Mouse (Mus musculus) kidney, adult 10 weeks (tissue): ENCODE results near the gene Caps2. TPM values are rescaled to one million over a fixed set of nuclear protein-coding genes. Genes with fewer than 3 reads are reported as not detected.

ENCODE experiments used
- polyA plus RNA-seq: library from polyadenylated mRNA; stranded (reverse); fragments of 350-450 nt; fragmentation: Illumina TruSeq; extraction: RNeasy Lipid Tissue Mini Kit (QIAGEN cat#74804); gene quantifications from one replicate; pipeline ENCODE4 v1.2.3, GENCODE M21; 2014; ENCODE audit warnings: low read depth, low replicate concordance

The Caps2 gene
- polyA plus RNA-seq: 0.81 TPM

DNA sequence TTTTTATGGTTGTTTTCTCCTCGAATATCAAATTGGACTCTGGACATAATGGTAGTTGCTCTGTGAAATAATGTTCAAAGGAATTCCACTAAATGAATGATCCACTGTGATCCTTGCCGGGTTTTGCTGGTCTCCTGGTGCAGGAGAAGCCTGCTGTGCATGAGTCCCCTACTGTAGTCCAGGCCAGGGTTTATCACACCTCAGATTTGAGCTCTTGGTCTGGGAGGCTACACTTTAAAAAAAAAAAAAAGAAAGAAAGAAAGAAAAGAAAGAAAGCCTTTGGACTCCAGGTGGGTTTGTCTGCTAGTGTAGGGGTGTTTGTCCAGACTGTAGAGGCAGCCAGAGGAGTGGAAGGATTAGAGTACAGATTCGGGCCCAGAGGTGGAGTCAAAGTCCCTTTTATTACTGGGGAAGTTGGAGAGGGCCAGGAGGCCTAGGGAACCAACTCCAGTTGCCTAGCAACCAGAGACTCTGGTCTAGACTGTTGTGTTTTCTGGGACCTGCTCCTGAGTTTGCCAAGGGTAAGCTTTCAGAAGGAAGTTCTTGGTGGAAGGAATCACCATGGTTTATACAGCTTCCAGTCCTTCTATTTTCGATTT lies at the start of gene Caps2:
Gene Caps2, plus strand, starts transcription at position 454 of the 599 bp plus-strand sequence.

GRCm38 (mm10) chr10:112159882-112160560 lies 3.4 kb upstream of the Caps2 start, which contains the start of gene Glipr1l3:
Glipr1l3 (minus strand) TSS chr10:112160327.

Other genes starting within 250 kb of the Caps2 start
- gene Krr1, start 191.0 kb upstream of the Caps2 start, polyA plus RNA-seq: 48.1 TPM
- gene Glipr1, start 161.0 kb upstream of the Caps2 start, polyA plus RNA-seq: 4.7 TPM
- not detected for gene Glipr1l1, start 103.4 kb upstream of the Caps2 start, polyA plus RNA-seq
- not detected for gene Glipr1l2, start 80.3 kb upstream of the Caps2 start, polyA plus RNA-seq
- not detected for gene Glipr1l3, start 3.3 kb upstream of the Caps2 start, polyA plus RNA-seq
- gene Kcnc2, start 107.5 kb downstream of the Caps2 start, polyA plus RNA-seq: 3.8 TPM